Mouse (Mus musculus) liver, embryonic 14.5 days (tissue): ENCODE data around the gene Slc13a4.

Experiments used
- CTCF ChIP-seq: IDR thresholded peaks from 2 replicates; pipeline ENCODE4 v1.5.1; 2016; ENCODE audit warnings: antibody characterized with exemption, low read depth, control low read depth
- EP300 ChIP-seq: IDR thresholded peaks from 2 replicates; pipeline ENCODE4 v1.6.1; 2016; ENCODE audit warnings: antibody characterized with exemption, low read depth

GRCm38 (mm10) chr6:35260531-35260930 lies 47.4 kb downstream of the Slc13a4 start:
- TF ChIP-seq CTCF = no peak
- TF ChIP-seq EP300 = no peak
